Mouse (Mus musculus) heart, adult 2 months (tissue): ENCODE data around the gene Zfp771.

Experiments
- CTCF ChIP-seq: fragments of 200-600 bp; IDR thresholded peaks from 2 replicates; pipeline ENCODE4 v1.8.1; 2022; ENCODE audit warnings: antibody characterized with exemption, mild to moderate bottlenecking, moderate library complexity
- EP300 ChIP-seq: fragments of 200-500 bp; IDR thresholded peaks from 2 replicates; pipeline ENCODE4 v1.6.1; 2011; ENCODE audit warnings: low read depth, low read length, control low read depth; ENCODE audit not compliant: insufficient read depth
- POLR2A ChIP-seq: fragments of 200-500 bp; IDR thresholded peaks from 2 replicates; pipeline ENCODE4 v1.6.1; 2011; ENCODE audit warnings: mild to moderate bottlenecking, low read depth, low read length, control low read depth; ENCODE audit not compliant: insufficient read depth

DNA sequence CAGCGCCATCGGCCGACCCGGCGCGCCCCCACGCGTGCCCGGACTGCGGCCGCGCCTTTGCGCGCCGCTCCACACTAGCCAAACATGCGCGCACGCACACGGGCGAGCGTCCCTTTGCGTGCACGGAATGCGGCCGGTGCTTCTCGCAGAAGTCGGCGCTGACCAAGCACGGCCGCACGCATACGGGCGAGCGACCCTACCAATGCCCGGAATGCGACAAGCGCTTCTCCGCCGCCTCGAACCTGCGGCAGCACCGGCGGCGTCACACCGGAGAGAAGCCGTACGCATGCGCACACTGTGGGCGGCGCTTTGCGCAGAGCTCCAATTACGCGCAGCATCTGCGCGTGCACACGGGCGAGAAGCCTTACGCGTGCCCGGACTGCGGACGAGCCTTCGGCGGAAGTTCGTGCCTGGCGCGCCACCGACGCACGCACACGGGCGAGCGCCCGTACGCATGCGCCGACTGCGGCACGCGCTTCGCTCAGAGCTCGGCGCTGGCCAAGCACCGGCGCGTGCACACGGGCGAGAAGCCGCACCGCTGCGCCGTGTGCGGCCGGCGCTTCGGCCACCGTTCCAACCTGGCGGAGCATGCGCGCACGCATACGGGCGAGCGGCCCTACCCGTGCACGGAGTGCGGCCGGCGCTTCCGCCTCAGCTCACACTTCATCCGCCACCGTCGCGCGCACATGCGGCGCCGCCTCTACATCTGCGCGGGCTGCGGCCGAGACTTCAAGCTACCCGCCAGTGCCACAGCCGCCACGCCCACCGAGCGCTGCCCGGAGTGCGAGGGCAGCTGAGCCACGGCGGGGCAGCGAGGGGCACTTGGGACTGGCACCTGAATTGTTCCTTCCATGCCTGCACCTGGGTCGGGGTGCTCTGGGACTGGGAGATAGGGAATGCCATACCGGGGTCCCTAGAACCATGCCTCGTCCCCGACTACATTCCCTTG, 10.0 kb downstream of the Zfp771 start:
- TF ChIP-seq CTCF (no peak), POLR2A (peak; percentile 63; the same call in 1 of the 2 replicates), EP300 (peak; percentile 84)
